ENCODE assay signal across 12 mouse cellular contexts in the genomic region with DNA sequence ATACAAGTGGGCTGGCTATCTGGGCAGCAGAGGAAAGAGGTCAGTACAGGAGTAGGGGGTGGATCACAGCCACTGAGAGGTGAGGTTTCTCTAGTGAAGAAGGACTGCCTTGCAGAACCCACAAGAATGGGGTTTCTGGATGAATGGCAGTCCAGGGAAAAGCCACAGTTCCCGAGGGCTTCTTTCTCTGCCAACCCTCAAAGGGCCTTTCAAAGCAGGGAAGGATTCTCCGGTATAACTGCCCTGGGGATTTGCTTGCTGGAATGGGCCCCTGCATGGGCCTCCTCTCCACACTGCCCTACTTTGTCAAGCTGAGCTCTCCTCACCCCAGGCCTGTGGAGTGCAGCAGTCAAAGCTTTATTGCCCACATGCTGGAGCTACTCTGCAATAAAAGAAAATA. TPM values are rescaled to one million over a fixed set of nuclear protein-coding genes. Genes with fewer than 3 reads are reported as not detected.
DNase-seq lines count a peak whose midpoint lies in the region; ATAC-seq and TF ChIP-seq lines count a peak whose summit lies in the region.
"Had no signal": no experiment of that assay in that cellular context is flagged by ENCODE, and none has a peak within 500 bp of the region (broad histone marks: within the 10 kb centered on the region; RNA-seq: fewer than 3 reads in every experiment).

No protein-coding gene starts in this region.

- H3K9ac ChIP-seq in intestine, embryonic 14.5 days (ENCODE audit: low read length): 0 out of 2 replicates have a peak overlapping the region, but pooled peaks have one; percentile 7
- no peak overlapping the region for H3K9ac ChIP-seq in intestine, embryonic 15.5 days
- no peak overlapping the region for H3K9ac ChIP-seq in embryonic facial prominence, embryonic 15.5 days
- no peak overlapping the region for H3K9ac ChIP-seq in limb, embryonic 11.5 days (ENCODE audit: low read length)
- H3K9ac ChIP-seq in neural tube, embryonic 13.5 days: peak overlapping the region; percentile 41; the same call in 1 of the 2 replicates
- H3K9ac ChIP-seq in liver, postnatal 0 days (replicated peaks): no peak overlapping the region

- no peak overlapping the region for H3K27ac ChIP-seq in intestine, embryonic 14.5 days (ENCODE audit: low read depth)
- no peak overlapping the region for H3K27ac ChIP-seq in intestine, embryonic 15.5 days
- H3K27ac ChIP-seq in embryonic facial prominence, embryonic 15.5 days (replicated peaks): peak overlapping the region; percentile 31
- 0 out of 2 replicates have a peak overlapping the region, but pooled peaks have one; percentile 39 for H3K27ac ChIP-seq in limb, embryonic 11.5 days (replicated peaks; ENCODE audit: low read depth, low read length)
- peak overlapping the region; percentile 67 for H3K27ac ChIP-seq in neural tube, embryonic 13.5 days (replicated peaks)
- H3K27ac ChIP-seq in liver, postnatal 0 days (ENCODE audit: low read depth): no peak overlapping the region

- no peak overlapping the region for H3K4me2 ChIP-seq in intestine, embryonic 14.5 days (ENCODE audit: low read length)
- no peak overlapping the region for H3K4me2 ChIP-seq in intestine, embryonic 15.5 days (replicated peaks)
- H3K4me2 ChIP-seq in embryonic facial prominence, embryonic 15.5 days (replicated peaks): no peak overlapping the region
- H3K4me2 ChIP-seq in limb, embryonic 11.5 days (ENCODE audit: low read depth, severe bottlenecking): no peak overlapping the region
- no peak overlapping the region for H3K4me2 ChIP-seq in neural tube, embryonic 13.5 days
- no peak overlapping the region for H3K4me2 ChIP-seq in liver, postnatal 0 days (ENCODE audit: low read depth, low read length)

- no peaks in the 10 kb centered on the region for H3K9me3 ChIP-seq in intestine, embryonic 14.5 days (ENCODE audit: control insufficient read depth, low read length)
- no peaks in the 10 kb centered on the region for H3K9me3 ChIP-seq in intestine, embryonic 15.5 days
- no peaks in the 10 kb centered on the region for H3K9me3 ChIP-seq in embryonic facial prominence, embryonic 15.5 days (replicated peaks)
- no peaks in the 10 kb centered on the region for H3K9me3 ChIP-seq in limb, embryonic 11.5 days (ENCODE audit: control insufficient read depth, low read length)
- no peaks in the 10 kb centered on the region for H3K9me3 ChIP-seq in neural tube, embryonic 13.5 days
- H3K9me3 ChIP-seq in liver, postnatal 0 days (ENCODE audit: low read length): no peaks in the 10 kb centered on the region

- H3K36me3 ChIP-seq in intestine, embryonic 14.5 days (ENCODE audit: control insufficient read depth, insufficient read depth, low read length): no peaks in the 10 kb centered on the region
- no peaks in the 10 kb centered on the region for H3K36me3 ChIP-seq in intestine, embryonic 15.5 days
- no peaks in the 10 kb centered on the region for H3K36me3 ChIP-seq in embryonic facial prominence, embryonic 15.5 days
- H3K36me3 ChIP-seq in limb, embryonic 11.5 days (ENCODE audit: control insufficient read depth, insufficient read depth, low read length): no peaks in the 10 kb centered on the region
- H3K36me3 ChIP-seq in neural tube, embryonic 13.5 days: no peaks in the 10 kb centered on the region
- 0 out of 2 replicates have a peak, but pooled peaks cover 3% of the 10 kb centered on the region for H3K36me3 ChIP-seq in liver, postnatal 0 days (replicated peaks; ENCODE audit: insufficient read depth, low read length)

- TF ChIP-seq CTCF in liver, postnatal 0 days (IDR thresholded peaks at IDR 0.05; ENCODE audit: low read depth): no peak

- TF ChIP-seq EP300 in liver, postnatal 0 days (IDR thresholded peaks at IDR 0.05; ENCODE audit: low read depth): no peak

- 27% methylated on average over 2 of the region's 2 CpGs for WGBS in intestine, embryonic 14.5 days
- WGBS in intestine, embryonic 15.5 days: 19% methylated on average over 2 of the region's 2 CpGs
- 30% methylated on average over 2 of the region's 2 CpGs for WGBS in embryonic facial prominence, embryonic 15.5 days
- WGBS in limb, embryonic 11.5 days: 10% methylated on average over 2 of the region's 2 CpGs
- 11% methylated on average over 2 of the region's 2 CpGs for WGBS in neural tube, embryonic 13.5 days
- WGBS in liver, postnatal 0 days (ENCODE audit: insufficient replicate concordance): 81% methylated on average over 2 of the region's 2 CpGs

- ATAC-seq in intestine, embryonic 14.5 days (replicated peaks; ENCODE audit: low FRiP score, low TSS enrichment, low read depth): no peak
- ATAC-seq in intestine, embryonic 15.5 days: no peak
- ATAC-seq in embryonic facial prominence, embryonic 15.5 days (ENCODE audit: insufficient number of reproducible peaks, low FRiP score, low TSS enrichment, low read depth): no peak
- ATAC-seq in limb, embryonic 11.5 days (ENCODE audit: insufficient number of reproducible peaks, low FRiP score, low TSS enrichment, low read depth): no peak
- ATAC-seq in neural tube, embryonic 13.5 days (ENCODE audit: low read depth): peak; percentile 18; the same call in 1 of the 2 replicates
- no peak for ATAC-seq in cerebellum, adult (ENCODE audit: insufficient number of reproducible peaks, low FRiP score, low TSS enrichment)
- ATAC-seq in liver, postnatal 0 days: no peak
- ATAC-seq: lung, postnatal 0 days had no signal

- DNase-seq in intestine, embryonic 14.5 days (ENCODE audit: low spot score): no peak
- no peak for DNase-seq in limb, embryonic 11.5 days (ENCODE audit: low spot score)
- no peak for DNase-seq in ovary, postnatal 36 days (ENCODE audit: low spot score)
- no peak for DNase-seq in liver, postnatal 0 days
- DNase-seq: adrenal gland, adult 2 months; heart, postnatal 14 days; kidney, adult 2 months had no signal

- no peak overlapping the region for H3K4me3 ChIP-seq in intestine, embryonic 14.5 days (ENCODE audit: low read depth, low read length)
- no peak overlapping the region for H3K4me3 ChIP-seq in intestine, embryonic 15.5 days (replicated peaks)
- no peak overlapping the region for H3K4me3 ChIP-seq in embryonic facial prominence, embryonic 15.5 days (replicated peaks)
- H3K4me3 ChIP-seq in limb, embryonic 11.5 days (ENCODE audit: low read depth, low read length): no peak overlapping the region
- no peak overlapping the region for H3K4me3 ChIP-seq in neural tube, embryonic 13.5 days
- H3K4me3 ChIP-seq in liver, postnatal 0 days (ENCODE audit: low read depth, low read length): no peak overlapping the region

- H3K4me1 ChIP-seq in intestine, embryonic 14.5 days (replicated peaks; ENCODE audit: control insufficient read depth, insufficient read depth, low read length): peaks cover 35% of the 10 kb centered on the region
- H3K4me1 ChIP-seq in intestine, embryonic 15.5 days (replicated peaks): peaks cover 34% of the 10 kb centered on the region
- H3K4me1 ChIP-seq in embryonic facial prominence, embryonic 15.5 days: peaks cover 63% of the 10 kb centered on the region
- peaks cover 38% of the 10 kb centered on the region for H3K4me1 ChIP-seq in limb, embryonic 11.5 days (ENCODE audit: control insufficient read depth, insufficient read depth, low read length)
- H3K4me1 ChIP-seq in neural tube, embryonic 13.5 days (replicated peaks): peaks cover 79% of the 10 kb centered on the region
- peaks cover 8% of the 10 kb centered on the region for H3K4me1 ChIP-seq in liver, postnatal 0 days (ENCODE audit: insufficient read depth)

- H3K27me3 ChIP-seq in intestine, embryonic 14.5 days (replicated peaks; ENCODE audit: control insufficient read depth, insufficient read depth, low read length): no peaks in the 10 kb centered on the region
- no peaks in the 10 kb centered on the region for H3K27me3 ChIP-seq in intestine, embryonic 15.5 days (replicated peaks)
- no peaks in the 10 kb centered on the region for H3K27me3 ChIP-seq in embryonic facial prominence, embryonic 15.5 days
- H3K27me3 ChIP-seq in limb, embryonic 11.5 days (ENCODE audit: control insufficient read depth, insufficient read depth, low read length): no peaks in the 10 kb centered on the region
- no peaks in the 10 kb centered on the region for H3K27me3 ChIP-seq in neural tube, embryonic 13.5 days
- H3K27me3 ChIP-seq in liver, postnatal 0 days (ENCODE audit: insufficient read depth, low read length): no peaks in the 10 kb centered on the region

RNA-seq across cellular contexts. Expression of gene Lrrc4, which starts 22.1 kb away (rescaled TPM):
- polyA plus RNA-seq in intestine, embryonic 14.5 days (2014; fragmentation: Nextera tagmentation; extraction: Ambion mirVana): 0.83 and 0.85 TPM in 2 replicates
- polyA plus RNA-seq in intestine, embryonic 15.5 days (2015; fragmentation: Nextera tagmentation; extraction: Ambion mirVana): 0.31 and 0.52 TPM in 2 replicates
- polyA plus RNA-seq in embryonic facial prominence, embryonic 15.5 days (2015; fragmentation: Nextera tagmentation; extraction: Ambion mirVana): 1.2 and 1.5 TPM in 2 replicates
- 0.33 and 0.48 TPM in 2 replicates for polyA plus RNA-seq in limb, embryonic 11.5 days (2014; fragmentation: Nextera tagmentation; extraction: Ambion mirVana)
- polyA plus RNA-seq in neural tube, embryonic 13.5 days (2015; fragmentation: Nextera tagmentation; extraction: Ambion mirVana): 5.9 and 6.0 TPM in 2 replicates
- 0.07 and 0.08 TPM in 2 replicates for polyA plus RNA-seq in liver, postnatal 0 days (2015; fragmentation: Nextera tagmentation; extraction: Ambion mirVana)

Comparison
In these comparisons a context has a peak if more than half of its experiments do, and no peak if none do; other contexts are left out.
1. H3K9ac ChIP-seq: peak in intestine, embryonic 14.5 days (single experiment) and neural tube, embryonic 13.5 days (single experiment); none in intestine, embryonic 15.5 days (single experiment), embryonic facial prominence, embryonic 15.5 days (single experiment), limb, embryonic 11.5 days (single experiment) and liver, postnatal 0 days (single experiment).
2. H3K27ac ChIP-seq: peak in embryonic facial prominence, embryonic 15.5 days (single experiment), limb, embryonic 11.5 days (single experiment) and neural tube, embryonic 13.5 days (single experiment); none in intestine, embryonic 14.5 days (single experiment), intestine, embryonic 15.5 days (single experiment) and liver, postnatal 0 days (single experiment).